Mouse (Mus musculus) adrenal gland, postnatal 36 days (tissue): Measurements from ENCODE around the gene Klhl2. TPM values are rescaled to one million over a fixed set of nuclear protein-coding genes. Genes with fewer than 3 reads are reported as not detected.
A peak's percentile ranks its signal among the peaks of the same experiment; 100 is the strongest.

Source experiments
- DNase-seq, 2 experiments: peaks; one replicate each; pipeline ENCODE4 v3.0.0; 2021; ENCODE audit warnings: mixed read lengths in 1 of 2
- total RNA-seq, 2 experiments: library from RNA; stranded (reverse); gene quantifications; 2 replicates each; pipeline ENCODE4 v1.2.3; 2021

Klhl2 gene
- total RNA-seq, 2 experiments from 2014 or later, result 63.8 to 79.3 TPM

GRCm38 (mm10) chr8:64831656-64832055, 18.2 kb downstream of the Klhl2 start:
- no peak for DNase-seq

GRCm38 (mm10) chr8:64829921-64830320, 19.9 kb downstream of the Klhl2 start:
- DNase-seq, result no peak

- no peak for DNase-seq
Measured at GRCm38 (mm10) chr8:64829391-64829790, 20.4 kb downstream of the Klhl2 start.

- no peak for DNase-seq
Measured at GRCm38 (mm10) chr8:64828466-64828865, 21.4 kb downstream of the Klhl2 start.

- DNase-seq, result peak in 1 of 2 experiments; percentile 54
Measured at GRCm38 (mm10) chr8:64827356-64827755, 22.5 kb downstream of the Klhl2 start.

GRCm38 (mm10) chr8:64826461-64826860, 23.4 kb downstream of the Klhl2 start:
- peak; percentile 86 to 90 for DNase-seq

- DNase-seq, result no peak
Measured at GRCm38 (mm10) chr8:64823905-64824304, 25.9 kb downstream of the Klhl2 start.

GRCm38 (mm10) chr8:64820940-64821339, 28.9 kb downstream of the Klhl2 start:
- no peak for DNase-seq

- no peak for DNase-seq
Measured at GRCm38 (mm10) chr8:64811790-64812189, 38.0 kb downstream of the Klhl2 start.

GRCm38 (mm10) chr8:64811083-64811482, 38.7 kb downstream of the Klhl2 start:
- no peak for DNase-seq

- no peak for DNase-seq
Measured at GRCm38 (mm10) chr8:64806558-64806957, 43.3 kb downstream of the Klhl2 start.

GRCm38 (mm10) chr8:64804971-64805370, 44.8 kb downstream of the Klhl2 start:
- no peak for DNase-seq

GRCm38 (mm10) chr8:64799306-64799705, 50.5 kb downstream of the Klhl2 start:
- DNase-seq, result no peak

GRCm38 (mm10) chr8:64798503-64798902, 51.3 kb downstream of the Klhl2 start:
- DNase-seq, result no peak

- no peak for DNase-seq
Measured at GRCm38 (mm10) chr8:64797751-64798150, 52.1 kb downstream of the Klhl2 start.

GRCm38 (mm10) chr8:64791250-64791881, 58.5 kb downstream of the Klhl2 start:
- DNase-seq, result no peak

GRCm38 (mm10) chr8:64790418-64790817, 59.4 kb downstream of the Klhl2 start:
- no peak for DNase-seq

- peak; percentile 59 to 68 for DNase-seq
Measured at GRCm38 (mm10) chr8:64788715-64789114, 61.1 kb downstream of the Klhl2 start.

- DNase-seq, result no peak
Measured at GRCm38 (mm10) chr8:64786801-64787200, 63.0 kb downstream of the Klhl2 start.

- DNase-seq, result no peak
Measured at GRCm38 (mm10) chr8:64784235-64784634, 65.6 kb downstream of the Klhl2 start.

GRCm38 (mm10) chr8:64781947-64782346, 67.9 kb downstream of the Klhl2 start:
- no peak for DNase-seq

- DNase-seq, result peak; percentile 20 to 41
Measured at GRCm38 (mm10) chr8:64777925-64778324, 71.9 kb downstream of the Klhl2 start.

GRCm38 (mm10) chr8:64774136-64774535, 75.7 kb downstream of the Klhl2 start:
- no peak for DNase-seq

- no peak for DNase-seq
Measured at GRCm38 (mm10) chr8:64770814-64771213, 79.0 kb downstream of the Klhl2 start.

- no peak for DNase-seq
Measured at GRCm38 (mm10) chr8:64769586-64769985, 80.2 kb downstream of the Klhl2 start.
